Mouse (Mus musculus) ES-Bruce4 (cell line): ENCODE results near the gene Fam193b.

Source experiments
- CTCF ChIP-seq: IDR thresholded peaks from one replicate; pipeline ENCODE4 v1.8.1; 2011; ENCODE audit warnings: low read depth, low read length
- EP300 ChIP-seq: IDR thresholded peaks from 2 replicates; pipeline ENCODE4 v1.6.1; 2011; ENCODE audit warnings: low read depth, low read length; ENCODE audit not compliant: insufficient read depth

DNA sequence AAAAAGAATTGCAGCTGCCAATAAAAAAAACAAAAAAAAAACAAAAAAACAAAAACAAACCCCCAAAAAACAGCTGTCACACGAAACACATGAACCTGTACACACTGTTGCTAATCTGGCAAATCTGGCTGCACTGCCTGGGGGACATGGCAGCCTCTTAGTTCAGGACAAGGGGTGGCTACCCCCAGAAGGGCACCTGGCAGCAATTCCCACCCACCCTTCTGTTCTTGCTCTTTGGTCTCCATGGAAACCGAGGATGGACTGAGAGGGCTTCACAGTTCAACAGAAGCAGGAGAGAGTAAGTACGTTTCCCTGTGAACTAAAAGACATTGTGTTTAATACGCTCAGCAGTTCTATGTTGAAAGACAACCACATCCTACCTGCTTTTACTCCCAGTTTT lies 75.2 kb downstream of the Fam193b start:
- TF ChIP-seq EP300 (no peak), CTCF (no peak)
